Mouse (Mus musculus) hindbrain, postnatal 0 days (tissue): ENCODE data around the gene Ms4a4b. TPM values are rescaled to one million over a fixed set of nuclear protein-coding genes. Genes with fewer than 3 reads are reported as not detected.
"Not testable (repeated sequence)": the region's sequence is repeated elsewhere in the genome, so short reads cannot be mapped to it uniquely, and the experiment has no call there.

Experiments used
- ATAC-seq: fragments of 200-750 bp; cut with Nextera tagmentation; 2 replicates; pipeline ENCODE4 v1.8.0; 2017; ENCODE audit warnings: mild to moderate bottlenecking, moderate TSS enrichment, moderate library complexity
- DNase-seq: peaks from one replicate; pipeline ENCODE4 v3.0.0-alpha.2; 2015; ENCODE audit warnings: low spot score
- H3K27ac ChIP-seq: fragments of 300-500 bp; sonication (generic); 2 replicates; pipeline ENCODE4 v1.5.1; 2014; ENCODE audit warnings: mild to moderate bottlenecking
- H3K27me3 ChIP-seq: fragments of 300-500 bp; sonication (generic); 2 replicates; pipeline ENCODE4 v1.6.1; 2014; ENCODE audit warnings: low read length, mixed read lengths; ENCODE audit not compliant: insufficient read depth
- H3K36me3 ChIP-seq: fragments of 300-500 bp; sonication (generic); 2 replicates; pipeline ENCODE4 v1.6.1; 2014; ENCODE audit warnings: low read length, mixed read lengths; ENCODE audit not compliant: insufficient read depth
- H3K4me1 ChIP-seq: fragments of 300-500 bp; sonication (generic); 2 replicates; pipeline ENCODE4 v1.6.1; 2014; ENCODE audit warnings: antibody characterized with exemption, low read length, mixed read lengths; ENCODE audit not compliant: insufficient read depth
- H3K4me2 ChIP-seq: fragments of 300-500 bp; sonication (generic); 2 replicates; pipeline ENCODE4 v1.6.1; 2014; ENCODE audit warnings: low read depth, mild to moderate bottlenecking, low read length, moderate library complexity, mixed read lengths
- H3K4me3 ChIP-seq: fragments of 300-500 bp; sonication (generic); 2 replicates; pipeline ENCODE4 v1.5.1; 2014; ENCODE audit warnings: low read length
- H3K9ac ChIP-seq: fragments of 300-500 bp; sonication (generic); replicated peaks from 2 replicates; pipeline ENCODE4 v1.6.1; 2014; ENCODE audit warnings: mild to moderate bottlenecking, low read length, moderate library complexity, mixed read lengths
- H3K9me3 ChIP-seq: fragments of 300-500 bp; sonication (generic); 2 replicates; pipeline ENCODE4 v1.6.1; 2016; ENCODE audit warnings: low read length, mixed read lengths
- CTCF ChIP-seq: IDR thresholded peaks from 2 replicates; pipeline ENCODE4 v1.5.1; 2016; ENCODE audit warnings: antibody characterized with exemption, control low read depth, low read depth
- WGBS: fragments of 180-500 bp; shearing (Covaris S2); extraction: QIAGEN DNeasy Blood & Tissue Kit; methylation state at CpG from one replicate; pipeline ENCODE4 v1.1.7; 2014; 5-methylcytosine and 5-hydroxymethylcytosine counted together
- polyA plus RNA-seq: library from polyadenylated mRNA; unstranded; fragments of >200 nt; fragmentation: Nextera tagmentation; extraction: Ambion mirVana; gene quantifications from 2 replicates; pipeline ENCODE4 v1.2.1, GENCODE M21; 2015
- total RNA-seq: library from RNA; depleted of rRNA; stranded (reverse); fragments of >200 nt; gene quantifications from 2 replicates; pipeline ENCODE4 v1.2.3, GENCODE M21; 2014

The Ms4a4b gene
- total and polyA plus RNA-seq, 2 experiments from 2014 or later: not detected

DNA sequence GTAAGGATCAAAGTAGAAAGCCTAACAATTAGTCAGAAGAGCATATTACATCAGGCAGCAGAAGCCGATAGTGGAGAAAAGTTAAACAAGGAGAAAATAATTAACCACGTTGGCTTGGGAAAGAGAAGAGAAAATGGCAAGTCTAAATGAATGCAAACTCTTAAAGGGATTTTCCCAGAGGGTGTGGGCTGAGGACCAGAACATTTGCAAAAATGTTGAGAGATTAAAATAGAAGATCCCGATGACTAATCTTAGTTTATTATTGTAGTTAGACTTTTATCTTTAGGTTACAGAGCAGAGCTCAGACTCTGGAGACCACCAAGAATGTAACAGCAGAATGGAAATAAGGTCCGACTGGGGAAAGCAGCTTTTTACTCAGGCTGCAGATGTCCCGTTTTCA, 23.1 kb downstream of the Ms4a4b start:
- Histone ChIP-seq H3K27ac (no peak overlapping the region), H3K27me3 (no peaks in the 10 kb centered on the region), H3K4me1 (no peaks in the 10 kb centered on the region), H3K4me3 (no peak overlapping the region), H3K9me3 (no peaks in the 10 kb centered on the region), H3K4me2 (no peak overlapping the region), H3K36me3 (no peaks in the 10 kb centered on the region), H3K9ac (no peak overlapping the region)
- no peak for TF ChIP-seq CTCF
- DNase-seq: no peak
- ATAC-seq: no peak
- WGBS: 77% methylated on average over 5 of the region's 5 CpGs

DNA sequence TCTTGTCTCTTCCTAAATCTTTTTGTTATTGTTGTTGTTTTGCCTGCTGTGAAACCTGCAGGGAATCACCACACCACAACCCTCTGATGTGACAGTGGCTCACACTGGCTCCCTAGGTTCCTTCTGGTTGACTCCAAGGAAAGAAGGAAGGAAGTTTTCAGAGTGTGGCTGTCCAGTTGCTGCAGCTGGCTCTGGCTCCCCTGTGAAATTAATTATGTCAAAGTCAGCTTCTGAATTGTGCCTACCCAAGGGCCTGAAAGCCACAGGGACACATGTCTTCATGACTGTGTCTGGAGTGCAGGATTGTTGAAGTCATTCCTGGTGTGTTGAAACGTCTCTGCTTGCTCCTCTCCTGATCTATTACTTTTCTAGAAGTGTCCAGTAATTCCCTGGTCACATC, 25.0 kb downstream of the Ms4a4b start:
- H3K4me3 ChIP-seq, H3K36me3 ChIP-seq, H3K27me3 ChIP-seq, H3K27ac ChIP-seq, H3K9me3 ChIP-seq, H3K9ac ChIP-seq, ATAC-seq, H3K4me1 ChIP-seq, DNase-seq, H3K4me2 ChIP-seq: not testable (repeated sequence)
- WGBS: 63% methylated on average over 1 of the region's 1 CpGs

DNA sequence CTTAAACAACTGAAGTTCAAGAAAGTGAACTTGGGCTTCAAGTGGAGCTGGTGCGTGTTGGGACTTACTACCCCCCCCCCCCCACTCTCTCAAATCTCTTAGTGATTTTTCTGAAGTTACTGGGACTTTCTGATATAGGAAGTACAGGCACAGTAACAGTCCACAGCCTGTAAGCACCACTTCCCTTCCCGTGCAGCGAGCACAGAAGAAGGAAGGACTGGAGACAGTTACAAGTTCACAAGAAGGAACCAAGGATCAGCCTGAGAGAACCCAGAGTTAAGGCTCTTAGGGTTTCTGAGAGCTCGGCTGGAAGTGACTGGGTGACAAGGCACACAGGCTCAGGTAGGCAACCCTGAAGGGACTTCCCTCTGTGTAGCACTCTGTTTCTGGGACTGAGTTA, 25.9 kb downstream of the Ms4a4b start, which contains the start of gene Ms4a6c:
Gene Ms4a6c, plus strand, starts transcription at position 152 of the 400 bp plus-strand sequence.
- H3K9ac ChIP-seq, H3K4me3 ChIP-seq, H3K9me3 ChIP-seq, DNase-seq, ATAC-seq, H3K27me3 ChIP-seq, H3K4me1 ChIP-seq, H3K27ac ChIP-seq, H3K36me3 ChIP-seq, H3K4me2 ChIP-seq: not testable (repeated sequence)
- 91% methylated on average over 4 of the region's 4 CpGs for WGBS

DNA sequence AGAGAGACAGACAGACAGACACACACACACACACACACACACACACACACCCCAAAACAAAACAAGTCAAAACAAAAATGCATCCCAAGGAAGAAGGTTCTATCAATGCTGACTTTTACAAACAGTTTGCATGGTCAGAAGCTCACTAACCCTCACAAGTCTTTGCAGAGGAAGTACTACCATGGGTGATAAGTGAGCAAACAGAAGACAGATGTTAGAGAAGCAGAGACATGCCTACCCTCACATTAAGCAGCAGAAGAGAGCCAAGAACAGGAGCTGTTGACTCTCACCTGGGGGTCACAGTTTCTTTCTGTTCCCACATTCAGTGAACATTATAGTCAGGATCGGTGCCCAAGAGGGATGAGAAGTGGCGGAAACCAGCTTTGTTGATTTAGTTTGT, 36.4 kb downstream of the Ms4a4b start:
- no peak overlapping the region for H3K4me2 ChIP-seq
- H3K4me3 ChIP-seq: no peak overlapping the region
- no peaks in the 10 kb centered on the region for H3K27me3 ChIP-seq
- H3K4me1 ChIP-seq: no peaks in the 10 kb centered on the region
- H3K9ac ChIP-seq: no peak overlapping the region
- H3K36me3 ChIP-seq: no peaks in the 10 kb centered on the region
- 89% methylated on average over 2 of the region's 2 CpGs for WGBS
- no peak overlapping the region for H3K27ac ChIP-seq
- DNase-seq (no peak), ATAC-seq (no peak)
- H3K9me3 ChIP-seq: no peaks in the 10 kb centered on the region
- no peak for TF ChIP-seq CTCF

DNA sequence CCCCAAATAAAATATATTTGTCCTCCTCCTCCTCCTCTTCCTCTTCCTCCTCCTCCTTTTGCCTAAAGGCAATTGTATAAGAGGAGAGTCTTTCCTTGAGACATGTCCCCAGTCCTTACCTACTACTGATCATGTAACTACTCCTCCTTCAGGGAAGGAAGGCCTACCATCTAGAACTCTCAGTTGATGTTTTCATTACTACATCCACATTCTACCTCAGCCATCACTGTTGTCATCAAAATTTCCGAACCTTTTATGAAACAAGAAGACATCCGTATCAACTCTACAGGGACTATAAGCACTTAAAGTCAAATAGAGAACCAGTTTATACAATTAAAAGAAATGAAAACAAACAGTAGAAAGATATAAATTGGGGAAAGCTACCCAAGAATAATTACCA, 39.3 kb downstream of the Ms4a4b start:
- Histone ChIP-seq H3K36me3 (no peaks in the 10 kb centered on the region), H3K4me1 (no peaks in the 10 kb centered on the region), H3K9me3 (no peaks in the 10 kb centered on the region), H3K4me3 (no peak overlapping the region), H3K4me2 (no peak overlapping the region), H3K27ac (no peak overlapping the region), H3K9ac (no peak overlapping the region), H3K27me3 (no peaks in the 10 kb centered on the region)
- ATAC-seq (no peak), DNase-seq (no peak)
- WGBS: 90% methylated on average over 2 of the region's 2 CpGs
- TF ChIP-seq CTCF: no peak

DNA sequence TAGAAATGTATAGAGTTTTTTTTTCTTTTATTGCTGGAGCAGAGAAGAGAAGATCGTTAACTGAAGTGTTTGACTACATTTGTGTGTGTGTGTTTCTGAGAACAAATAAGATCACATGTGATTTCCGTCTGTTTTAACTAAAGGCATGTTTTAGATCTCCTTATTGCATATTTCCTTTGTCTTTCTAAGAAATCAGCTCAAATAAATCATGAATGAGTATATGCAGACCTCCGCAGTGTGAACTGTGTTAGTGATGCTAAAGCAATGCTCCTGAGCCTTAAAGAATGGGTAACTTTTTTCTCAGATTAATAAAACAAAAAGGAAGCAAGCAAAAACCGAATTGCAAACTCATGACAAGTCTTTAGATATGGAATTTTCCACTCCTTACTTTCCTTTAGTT, 40.6 kb downstream of the Ms4a4b start:
- ATAC-seq: no peak
- WGBS: 80% methylated on average over 4 of the region's 4 CpGs
- H3K9me3 ChIP-seq: no peaks in the 10 kb centered on the region

DNA sequence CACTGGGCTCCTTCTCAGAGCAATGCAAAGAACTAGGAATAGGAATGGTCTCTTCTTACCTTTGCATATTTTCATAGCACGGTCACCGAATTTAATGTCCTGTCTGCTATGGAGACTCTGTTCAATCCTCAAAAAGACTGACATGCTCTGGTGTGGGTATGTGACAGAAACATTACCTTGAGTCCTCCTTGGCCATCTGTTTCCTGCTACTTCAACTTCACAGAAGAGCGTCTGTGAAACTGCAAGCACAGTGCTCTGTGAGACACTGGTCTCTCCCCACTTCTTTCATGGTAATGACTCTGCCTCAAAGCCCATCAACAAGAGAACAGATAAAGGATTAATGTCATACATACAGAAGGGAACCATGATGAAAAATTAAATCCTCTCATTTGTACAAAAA, 41.0 kb downstream of the Ms4a4b start:
- ATAC-seq (no peak), DNase-seq (no peak)
- Histone ChIP-seq H3K36me3 (no peaks in the 10 kb centered on the region), H3K27ac (no peak overlapping the region), H3K4me1 (no peaks in the 10 kb centered on the region), H3K4me3 (no peak overlapping the region), H3K9me3 (no peaks in the 10 kb centered on the region), H3K27me3 (no peaks in the 10 kb centered on the region), H3K9ac (no peak overlapping the region), H3K4me2 (no peak overlapping the region)
- WGBS: 91% methylated on average over 3 of the region's 3 CpGs
- TF ChIP-seq CTCF: no peak

More for the DNA sequence above, 40.6 kb downstream of the Ms4a4b start:
- H3K4me3 ChIP-seq: no peak overlapping the region
- no peaks in the 10 kb centered on the region for H3K27me3 ChIP-seq
- H3K9ac ChIP-seq: no peak overlapping the region
- no peaks in the 10 kb centered on the region for H3K36me3 ChIP-seq
- TF ChIP-seq CTCF: no peak
- H3K4me2 ChIP-seq: no peak overlapping the region
- H3K27ac ChIP-seq: no peak overlapping the region
- no peaks in the 10 kb centered on the region for H3K4me1 ChIP-seq
- DNase-seq: no peak
